Mouse (Mus musculus) stomach, embryonic 14.5 days (tissue): ENCODE results near the gene Atf1. TPM values are rescaled to one million over a fixed set of nuclear protein-coding genes. Genes with fewer than 3 reads are reported as not detected.

ENCODE experiments used
- polyA plus RNA-seq: library from polyadenylated mRNA; unstranded; fragments of >200 nt; fragmentation: Nextera tagmentation; extraction: Ambion mirVana; gene quantifications from 2 replicates; pipeline ENCODE4 v1.2.1, GENCODE M21; 2014

Gene Atf1
- polyA plus RNA-seq, 1 experiment from 2014 or later = 52.6 TPM

Other genes with a start within 250 kb of the Atf1 start
- 18.2 and 19.0 TPM in 2 replicates for gene Dip2b, start 189.2 kb upstream of the Atf1 start, polyA plus RNA-seq
- gene Tmprss12, start 53.0 kb downstream of the Atf1 start, polyA plus RNA-seq = 0.17 and 0.25 TPM in 2 replicates
- 7.3 and 9.2 TPM in 2 replicates for gene Mettl7a1, start 76.3 kb downstream of the Atf1 start, polyA plus RNA-seq
- not detected in 2 replicates for gene Mettl7a3, start 107.1 kb downstream of the Atf1 start, polyA plus RNA-seq
- gene Methig1, start 125.3 kb downstream of the Atf1 start, polyA plus RNA-seq = 0.41 TPM in 1 of 2 replicates, not detected in the other
- gene Mettl7a2, start 125.4 kb downstream of the Atf1 start, polyA plus RNA-seq = not detected in 2 replicates
- gene Higd1c, start 136.7 kb downstream of the Atf1 start, polyA plus RNA-seq = not detected in 2 replicates
- gene Gm5475, start 194.3 kb downstream of the Atf1 start, polyA plus RNA-seq = not detected in 2 replicates
- gene Slc11a2, start 197.3 kb downstream of the Atf1 start, polyA plus RNA-seq = 13.5 and 18.2 TPM in 2 replicates
- gene Letmd1, start 241.2 kb downstream of the Atf1 start, polyA plus RNA-seq = 29.8 and 30.4 TPM in 2 replicates